Mouse (Mus musculus): ENCODE results near the gene Herc3. TPM values are rescaled to one million over a fixed set of nuclear protein-coding genes. Genes with fewer than 3 reads are reported as not detected.

The Herc3 gene
- total RNA-seq, 2 experiments from 2014 or later: 57.3 to 63.8 TPM

DNA sequence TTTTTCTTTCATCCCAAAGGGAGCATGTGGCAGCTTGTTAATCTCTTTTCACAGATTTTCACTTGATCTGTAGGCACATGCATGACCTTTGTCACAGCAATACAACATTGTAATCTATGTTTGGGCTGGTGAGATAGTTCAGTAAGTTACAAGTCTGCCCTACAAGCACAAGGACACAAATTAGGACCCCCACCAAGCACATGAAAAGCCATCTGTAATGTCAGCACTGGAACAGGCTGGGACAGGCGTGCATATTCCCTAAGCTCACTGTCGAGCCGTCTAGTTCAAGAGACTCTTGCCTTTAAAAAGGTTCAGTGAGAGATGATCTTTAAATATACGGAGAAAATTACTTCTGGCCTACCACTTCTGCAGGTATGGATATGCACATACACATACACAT, 28.3 kb downstream of the Herc3 start:
- no peak for DNase-seq

DNA sequence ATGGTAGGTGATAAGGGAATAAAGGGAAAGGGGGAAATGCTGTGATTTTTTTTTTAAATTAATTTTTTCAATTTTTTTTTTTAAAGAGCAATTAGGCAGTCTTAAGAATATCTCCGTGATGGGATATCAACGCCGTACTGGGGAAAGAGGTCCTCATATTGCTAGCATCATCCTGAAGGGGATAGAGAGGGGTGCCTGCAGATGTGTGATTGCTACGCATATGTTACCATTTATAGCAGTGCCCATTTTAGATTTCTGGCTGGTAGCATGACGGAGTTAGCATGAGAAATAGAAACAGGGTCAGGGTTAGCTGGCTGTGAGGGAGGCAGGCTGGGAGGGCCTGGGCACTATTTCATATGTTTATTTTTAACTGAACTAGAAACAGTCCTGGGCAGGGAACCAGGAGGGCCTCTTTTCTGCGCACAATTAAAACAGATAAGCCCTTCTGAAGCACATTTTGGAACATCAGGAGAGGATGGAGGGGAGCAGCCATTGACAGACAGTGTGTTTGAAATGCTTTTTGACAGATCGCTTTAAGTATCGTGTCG, 31.3 kb downstream of the Herc3 start:
- peak; percentile 68 to 82 for DNase-seq

DNA sequence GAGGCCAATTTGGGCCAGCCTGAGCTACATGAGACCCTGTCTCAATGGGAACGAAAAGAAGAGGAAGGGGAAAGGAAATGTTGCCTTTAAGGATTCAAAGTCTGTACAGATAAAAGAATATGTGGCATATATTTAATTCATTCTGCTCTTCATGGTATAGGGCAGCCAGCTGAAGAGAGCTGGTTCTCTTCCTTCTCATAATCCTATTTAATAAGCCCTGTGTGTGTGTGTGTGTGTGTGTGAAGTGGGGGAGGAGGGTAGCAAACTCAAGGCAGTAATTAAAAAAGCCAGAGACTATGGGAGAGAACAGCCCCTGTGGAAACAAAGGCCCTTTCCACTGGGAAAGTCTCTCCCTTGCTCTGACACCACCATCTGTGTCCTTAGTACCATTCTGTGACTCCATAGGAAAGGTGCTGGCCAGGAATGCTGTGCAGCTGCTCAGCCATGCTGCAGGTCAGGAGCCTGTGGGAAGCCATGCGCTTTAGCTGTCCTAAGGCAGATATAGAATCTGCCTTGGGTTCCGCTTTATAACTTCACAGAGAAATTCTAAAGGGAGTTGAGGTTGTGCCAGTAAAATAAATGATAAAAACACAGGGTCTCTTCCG, 32.5 kb downstream of the Herc3 start:
- no peak for DNase-seq

DNA sequence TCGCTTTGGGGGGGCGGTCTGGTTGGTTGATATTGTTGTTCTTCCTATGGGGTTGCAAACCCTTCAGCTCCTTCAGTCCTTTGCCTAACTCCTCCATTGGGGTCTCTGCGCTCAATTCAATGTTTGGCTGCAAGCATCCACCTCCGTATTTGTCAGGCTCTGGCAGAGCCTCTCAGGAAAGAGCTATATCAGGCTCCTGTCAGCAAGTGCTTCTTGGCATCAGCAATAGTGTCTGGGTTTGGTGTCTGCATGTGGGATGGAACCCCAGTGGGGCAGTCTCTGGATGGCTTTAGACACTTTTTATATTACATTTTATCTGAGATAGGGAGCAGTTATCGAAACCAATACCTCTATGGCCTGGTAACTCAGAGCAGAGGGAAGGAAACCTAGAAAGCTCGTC, 36.6 kb downstream of the Herc3 start:
- peak; percentile 25 to 43 for DNase-seq

DNA sequence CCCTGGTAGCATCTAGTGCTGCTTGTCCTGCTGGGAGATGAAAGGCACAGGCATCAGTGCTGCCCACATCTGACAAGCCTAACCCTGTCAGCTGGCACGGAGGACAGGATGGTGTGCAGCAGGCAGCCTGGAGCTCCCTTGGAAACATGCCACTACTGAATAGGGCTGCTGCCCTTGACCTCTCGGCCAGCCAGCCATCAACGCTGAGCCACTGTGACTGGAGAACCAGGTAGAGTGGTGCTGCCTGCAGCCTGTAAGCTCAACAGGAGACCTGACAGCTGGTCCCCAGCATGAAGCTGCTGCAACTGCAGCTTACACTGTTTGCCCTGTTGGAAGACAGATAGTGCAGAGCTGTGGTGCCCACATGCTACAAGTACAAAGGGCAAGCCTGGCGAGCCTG, 48.3 kb downstream of the Herc3 start:
- peak; percentile 42 to 73 for DNase-seq

DNA sequence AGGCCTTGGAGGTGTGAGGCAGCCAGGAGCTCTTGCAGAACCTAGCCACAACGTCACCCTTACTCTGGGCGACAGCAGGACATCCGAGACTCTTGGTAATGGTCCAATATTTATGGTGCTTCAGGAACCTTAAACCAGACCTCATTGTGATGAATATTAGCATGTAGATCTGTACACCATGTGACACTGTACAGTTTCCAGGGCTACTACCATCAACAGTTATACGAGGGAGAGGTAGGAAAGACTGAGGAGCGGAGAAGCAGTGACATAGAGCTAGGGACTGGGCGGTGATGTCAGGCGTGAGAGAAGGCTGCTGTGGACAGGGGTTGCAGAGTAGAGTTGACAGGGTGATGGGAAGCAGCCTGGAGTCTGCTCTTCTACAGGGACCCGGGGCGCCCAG, 48.7 kb downstream of the Herc3 start:
- no peak for DNase-seq

DNA sequence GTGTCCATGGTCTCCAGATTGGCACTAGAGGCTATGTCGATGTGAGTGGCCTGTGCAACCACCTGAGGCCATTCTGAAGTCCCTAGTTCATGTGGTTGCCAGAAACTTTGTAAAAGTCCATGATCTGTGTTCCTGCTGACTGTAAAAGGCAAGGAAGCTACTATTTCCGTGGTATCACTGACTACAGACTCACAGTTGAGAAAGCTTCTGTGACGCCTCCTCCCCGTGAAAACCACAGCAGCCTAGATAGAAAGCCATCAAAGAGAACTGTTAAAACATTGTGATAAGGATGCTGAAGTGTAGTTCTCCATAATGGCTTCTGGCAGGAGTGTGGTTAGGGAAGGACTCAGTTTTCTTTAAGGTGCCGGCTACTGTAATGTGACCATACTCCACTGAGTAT, 49.6 kb downstream of the Herc3 start:
- no peak for DNase-seq

DNA sequence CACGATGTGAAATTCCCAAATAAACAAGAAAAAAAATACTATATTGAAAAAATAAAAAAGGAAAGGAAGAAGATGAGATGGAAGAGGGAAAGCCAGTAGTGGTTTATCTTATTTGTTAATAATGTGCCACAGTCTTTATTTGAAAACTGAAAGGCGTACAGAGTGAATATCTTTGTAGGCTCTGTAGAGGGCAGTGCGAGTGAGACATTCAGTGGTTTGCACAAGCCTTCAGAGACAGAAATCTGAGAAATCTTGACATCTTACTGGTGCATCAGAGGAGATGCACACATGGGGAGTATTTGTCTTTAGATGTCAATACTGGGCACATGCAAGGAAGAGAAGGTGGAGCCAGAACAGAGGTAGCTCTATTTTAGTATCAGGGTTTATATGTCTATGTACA, 50.1 kb downstream of the Herc3 start:
- DNase-seq: no peak

DNA sequence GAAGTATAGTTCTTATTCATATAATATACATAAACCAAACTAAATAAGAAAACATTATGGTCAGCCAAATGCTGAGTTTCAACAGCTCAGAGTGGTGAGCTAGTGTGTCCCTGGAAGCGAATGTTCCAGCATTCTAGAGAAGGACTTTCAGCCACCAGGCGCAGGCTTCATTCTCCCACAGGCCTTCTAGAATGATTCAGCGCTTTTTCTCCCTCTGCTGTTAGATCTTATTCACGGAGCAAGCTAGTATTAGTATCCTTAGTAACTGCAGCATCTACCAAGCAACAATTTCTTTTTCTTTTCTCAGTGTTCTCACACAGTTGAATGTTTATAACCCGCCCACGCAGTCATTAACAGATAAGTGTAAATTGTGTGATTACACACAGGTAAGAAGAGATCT, 51.0 kb downstream of the Herc3 start:
- no peak for DNase-seq

DNA sequence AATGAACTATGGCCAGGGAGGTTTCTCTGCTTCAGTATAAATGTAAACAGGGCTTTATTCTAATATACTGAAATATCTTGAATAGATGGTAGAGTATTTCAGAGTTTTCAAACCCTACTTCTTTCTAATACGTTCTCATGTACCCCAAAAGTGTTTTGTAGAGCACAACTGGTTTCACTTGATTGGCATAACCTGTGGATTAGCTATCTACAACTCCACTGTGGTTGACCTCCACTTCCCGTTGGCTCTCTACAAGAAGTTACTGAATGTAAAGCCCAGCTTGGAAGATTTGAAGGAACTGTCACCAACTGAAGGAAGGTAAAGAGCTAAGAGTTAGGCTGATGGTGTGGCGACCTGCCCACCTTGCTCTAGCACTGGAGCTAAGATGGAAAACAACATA, 58.7 kb downstream of the Herc3 start:
- DNase-seq: no peak

DNA sequence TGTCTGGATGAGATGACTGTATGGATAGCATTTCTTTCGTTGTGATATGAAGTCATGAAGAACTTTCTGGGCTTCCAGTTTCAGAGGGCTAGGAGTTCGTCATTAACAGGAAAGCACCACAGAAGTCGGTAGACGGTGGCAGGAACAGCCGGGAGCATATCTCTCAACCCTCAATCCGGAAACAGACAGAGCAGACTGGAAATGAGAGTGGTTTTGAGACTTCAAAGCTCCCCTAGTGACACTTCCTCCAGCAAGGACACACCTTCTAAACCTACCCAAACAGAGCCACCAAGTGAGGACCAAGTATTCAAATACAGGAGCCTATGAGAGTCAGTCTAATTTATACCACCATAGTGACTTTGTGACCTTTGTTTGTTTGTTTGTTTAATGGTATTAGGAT, 62.0 kb downstream of the Herc3 start:
- no peak for DNase-seq

DNA sequence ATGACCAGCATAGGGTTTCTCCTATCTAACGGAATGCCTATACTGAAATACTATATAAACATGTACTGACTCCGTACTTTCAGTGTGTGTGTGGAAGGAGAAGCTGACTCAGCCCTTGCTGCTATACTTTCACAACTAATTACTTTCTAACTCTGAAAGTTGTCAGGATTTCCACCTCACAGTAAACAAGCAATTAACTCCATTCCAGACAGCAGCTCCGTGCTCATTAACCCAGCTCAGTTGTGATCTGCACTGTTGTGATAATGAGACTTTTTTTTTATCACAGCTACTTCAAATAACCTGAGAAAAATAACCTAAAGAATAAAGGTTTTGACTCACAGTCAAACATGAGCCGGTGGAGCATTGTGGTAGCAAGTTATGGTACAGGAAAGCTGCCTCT, 63.7 kb downstream of the Herc3 start:
- no peak for DNase-seq

DNA sequence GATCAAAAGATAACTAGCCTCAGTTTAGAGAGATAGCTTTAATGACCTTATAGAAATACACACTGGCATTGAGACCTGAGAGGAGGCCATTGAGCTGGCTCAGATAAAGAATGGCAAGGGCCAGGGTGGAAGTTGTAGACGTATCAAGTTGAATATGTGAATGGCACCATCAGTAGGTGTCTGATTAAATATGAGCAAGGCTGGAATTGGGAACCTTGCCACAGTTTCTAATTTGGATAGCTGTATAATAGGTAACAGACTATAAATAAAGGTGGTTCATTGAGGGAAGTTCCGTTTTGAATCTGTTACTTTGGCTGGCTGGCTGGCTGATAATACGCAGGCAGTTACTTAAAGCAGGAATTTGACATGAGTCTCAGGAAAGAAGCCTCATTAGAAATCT, 65.4 kb downstream of the Herc3 start:
- peak; percentile 42 to 65 for DNase-seq

DNA sequence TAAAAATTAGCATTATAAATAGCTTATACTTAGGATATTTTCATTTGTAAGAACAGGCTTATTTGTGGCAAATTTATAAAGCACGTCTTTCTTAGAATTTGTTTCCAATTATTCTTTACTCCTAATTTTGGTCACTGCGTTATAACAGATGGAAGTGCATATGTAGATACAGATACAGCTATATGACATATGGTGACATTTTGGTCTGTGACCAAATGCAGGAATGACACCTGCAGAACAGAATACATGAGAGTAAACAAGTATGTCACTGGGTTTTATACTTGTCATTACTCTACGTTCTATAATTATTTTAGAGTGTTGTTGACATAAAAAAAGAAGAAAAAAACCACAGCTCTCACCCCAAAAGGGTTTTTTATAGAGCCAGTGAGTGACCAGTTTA, 67.8 kb downstream of the Herc3 start:
- DNase-seq: no peak

DNA sequence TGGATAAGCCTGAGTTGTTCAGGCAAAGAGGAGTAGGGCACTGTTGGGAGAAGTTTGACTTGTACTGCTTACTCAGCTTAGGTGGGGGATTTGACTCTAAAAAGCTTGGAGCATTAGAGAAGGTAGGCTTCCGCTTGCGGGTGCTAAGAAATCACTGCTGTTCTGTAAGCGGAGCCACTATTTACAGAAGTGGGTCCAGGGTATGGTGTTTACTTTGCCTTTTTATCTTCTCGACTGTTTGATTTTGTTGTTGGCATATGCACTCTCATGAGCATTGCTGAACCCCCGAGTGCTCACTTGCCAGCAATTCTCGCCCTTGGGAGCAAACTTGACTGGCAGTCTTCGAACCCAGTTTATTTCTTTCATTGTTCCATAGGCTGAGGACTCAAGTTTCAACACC, 69.3 kb downstream of the Herc3 start:
- no peak for DNase-seq

DNA sequence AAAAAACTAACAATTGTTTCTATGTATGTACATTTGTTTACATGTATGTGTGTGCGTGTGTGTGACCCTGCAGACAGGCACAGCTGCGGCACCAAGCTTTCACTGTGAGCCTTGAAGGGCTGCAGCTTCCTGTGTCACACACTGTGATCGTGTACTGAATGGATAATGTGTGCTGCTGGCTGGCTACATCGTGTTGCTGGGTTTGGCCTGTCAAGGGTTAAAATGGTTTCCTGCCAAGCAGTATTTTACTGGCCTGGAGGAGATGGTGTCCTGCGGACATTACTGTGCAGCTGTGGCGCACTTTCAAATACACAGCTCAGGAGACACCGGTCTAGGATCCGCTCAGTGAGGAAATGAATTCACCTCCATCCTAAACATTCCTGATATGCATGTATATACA, 71.9 kb downstream of the Herc3 start:
- no peak for DNase-seq

DNA sequence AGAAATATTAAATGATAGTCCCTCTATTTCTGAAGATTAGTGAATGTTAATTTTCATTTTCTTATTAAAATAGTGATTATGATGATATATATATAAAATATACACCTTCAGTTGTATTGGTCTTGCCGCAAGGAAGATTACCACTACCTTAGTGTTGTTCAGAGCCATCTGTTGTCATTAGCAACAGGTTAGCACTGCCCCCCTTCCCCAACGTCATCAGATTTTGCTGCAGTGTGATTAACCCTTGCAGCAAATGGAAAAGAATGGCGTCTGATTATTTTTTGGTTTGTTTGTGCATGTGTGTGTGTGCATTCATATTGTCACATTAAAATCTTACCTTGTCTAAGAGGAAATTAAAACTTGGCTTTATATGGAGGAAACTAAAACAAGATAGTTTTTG, 73.3 kb downstream of the Herc3 start:
- DNase-seq: no peak

DNA sequence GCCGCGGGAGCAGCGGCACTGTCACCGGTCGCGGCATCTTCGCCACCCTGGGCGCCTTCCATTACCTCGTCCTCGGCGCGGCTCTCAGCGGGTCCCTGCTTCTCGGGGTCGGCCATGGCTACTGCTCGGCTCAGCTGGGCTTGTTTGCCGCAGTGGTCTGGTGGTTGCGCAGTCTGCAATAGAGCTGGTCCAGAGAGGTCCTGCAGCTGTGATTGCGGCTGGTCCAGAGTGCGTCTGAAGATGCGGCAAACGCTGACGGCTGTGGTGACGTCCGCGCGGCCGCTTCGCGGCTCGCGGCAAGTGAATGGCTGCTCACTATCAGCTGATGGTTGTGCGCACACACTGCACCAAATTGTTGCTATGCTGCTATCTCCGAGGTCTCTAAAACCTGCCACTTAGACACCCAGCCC, 75.6 kb downstream of the Herc3 start, which contains the start of gene Nap1l5:
Nap1l5 (minus strand) TSS at position 225 of the 410 bp plus-strand sequence.
- DNase-seq: peak in 1 of 2 experiments; percentile 38

DNA sequence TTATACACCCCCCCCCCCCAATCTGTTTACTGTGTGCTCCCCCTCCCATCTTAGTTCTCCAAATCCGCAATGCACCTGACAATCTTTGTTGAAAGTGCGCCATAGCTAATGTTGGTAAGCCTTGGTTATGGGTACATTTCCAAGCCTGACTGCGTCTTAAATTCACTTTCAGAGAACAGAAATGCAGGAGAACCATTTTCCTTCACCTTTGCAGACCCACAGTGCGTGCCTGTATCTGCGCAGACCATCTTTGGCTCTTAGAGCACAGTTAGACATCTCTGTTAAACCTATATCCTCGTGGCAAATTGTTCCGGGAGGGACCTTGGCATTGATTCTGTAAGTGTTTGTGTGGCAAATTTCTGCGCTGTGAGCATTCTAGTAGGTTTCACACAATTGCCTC, 76.1 kb downstream of the Herc3 start:
- no peak for DNase-seq

DNA sequence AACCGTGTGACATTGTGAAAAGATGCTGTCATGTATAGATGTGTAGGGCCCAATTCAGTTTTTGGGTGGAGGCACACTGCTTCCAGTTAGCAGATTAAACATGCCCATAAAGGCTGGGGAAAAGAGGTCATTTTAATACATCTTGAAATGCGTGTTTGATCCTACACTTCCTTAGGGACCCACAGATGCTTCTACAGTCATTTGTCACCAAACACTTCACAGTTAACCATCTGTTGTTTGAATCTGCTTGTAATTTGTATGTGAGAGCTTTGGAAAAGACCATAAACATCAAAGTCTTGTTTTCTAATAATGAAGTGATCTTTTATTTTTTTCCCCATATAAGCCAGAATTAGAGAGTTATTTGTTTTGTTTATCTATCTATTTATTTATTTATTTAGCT, 76.5 kb downstream of the Herc3 start:
- no peak for DNase-seq

DNA sequence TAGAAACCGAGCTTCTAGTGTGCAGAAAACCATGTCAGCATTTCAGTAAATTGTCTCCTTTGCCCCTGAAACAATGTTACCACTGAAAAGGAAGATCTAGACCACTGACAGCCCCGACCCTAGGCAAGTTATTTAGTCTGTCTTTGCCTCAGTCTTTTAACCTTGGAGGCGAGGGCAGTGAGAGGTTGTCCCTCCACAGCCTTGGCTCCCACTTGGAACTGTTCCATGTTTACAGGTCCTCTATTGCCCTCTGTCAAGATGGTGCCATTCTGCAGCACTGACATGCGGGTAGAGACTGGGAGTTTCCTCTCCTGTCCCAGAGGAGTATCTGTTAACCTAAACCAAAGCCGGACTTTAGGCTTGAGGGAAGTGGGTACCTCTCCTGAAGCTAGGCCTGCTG, 81.6 kb downstream of the Herc3 start:
- DNase-seq: no peak

DNA sequence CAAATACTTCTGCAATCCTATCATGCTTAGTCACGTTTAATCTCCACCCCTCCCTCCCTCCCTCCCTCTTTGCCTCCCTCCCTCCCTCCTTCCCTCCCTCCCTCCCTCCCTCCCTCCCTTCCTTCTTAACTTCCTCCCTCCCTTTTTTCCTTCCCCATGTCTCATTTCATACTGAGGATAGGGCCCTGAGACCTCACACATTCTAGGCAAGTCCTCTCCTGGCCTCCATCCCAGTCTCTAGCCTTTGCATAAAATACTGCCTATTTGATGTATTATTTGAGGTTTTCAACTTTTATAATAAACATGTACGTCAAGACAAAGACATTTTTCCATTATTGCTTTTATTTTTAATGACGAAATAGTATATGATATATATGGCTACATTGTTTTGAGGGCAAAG, 82.3 kb downstream of the Herc3 start:
- DNase-seq: no peak

DNA sequence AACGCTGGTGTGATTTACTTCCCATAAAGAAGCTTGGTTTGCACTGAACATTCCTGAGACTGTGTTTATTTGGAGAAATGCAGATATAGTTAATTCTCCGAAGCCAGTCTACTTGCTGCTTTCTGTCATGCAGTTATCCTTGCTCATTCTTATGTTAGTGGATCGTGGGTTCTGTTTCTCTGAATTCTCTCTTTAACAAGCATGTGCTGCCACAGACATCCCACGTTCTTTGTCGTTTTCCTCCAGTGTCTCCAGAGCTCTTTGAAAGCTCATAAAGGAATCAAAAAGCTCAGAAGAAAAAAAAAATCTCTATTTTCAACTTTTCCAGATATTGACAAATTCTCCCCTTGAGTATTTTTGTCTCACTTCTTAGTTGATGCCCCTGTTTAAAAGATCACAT, 82.7 kb downstream of the Herc3 start:
- DNase-seq: no peak

DNA sequence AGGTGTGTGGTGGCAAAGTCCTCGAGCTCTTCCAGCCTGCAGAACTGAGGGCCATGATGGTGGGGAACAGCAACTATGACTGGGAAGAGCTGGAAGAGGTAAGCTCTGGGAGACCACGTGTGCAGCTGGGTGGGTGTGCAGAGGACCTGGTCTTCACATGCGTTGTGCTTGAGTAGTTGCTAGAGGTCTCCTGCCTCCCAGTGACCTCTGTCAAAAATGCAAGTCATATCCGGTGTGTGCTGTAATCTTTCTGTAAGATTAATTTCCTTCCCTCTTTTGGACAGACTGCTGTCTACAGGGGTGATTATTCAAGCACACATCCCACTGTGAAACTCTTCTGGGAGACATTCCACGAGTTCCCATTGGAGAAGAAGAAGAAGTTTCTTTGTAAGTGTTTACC, 85.2 kb downstream of the Herc3 start:
- DNase-seq: no peak

DNA sequence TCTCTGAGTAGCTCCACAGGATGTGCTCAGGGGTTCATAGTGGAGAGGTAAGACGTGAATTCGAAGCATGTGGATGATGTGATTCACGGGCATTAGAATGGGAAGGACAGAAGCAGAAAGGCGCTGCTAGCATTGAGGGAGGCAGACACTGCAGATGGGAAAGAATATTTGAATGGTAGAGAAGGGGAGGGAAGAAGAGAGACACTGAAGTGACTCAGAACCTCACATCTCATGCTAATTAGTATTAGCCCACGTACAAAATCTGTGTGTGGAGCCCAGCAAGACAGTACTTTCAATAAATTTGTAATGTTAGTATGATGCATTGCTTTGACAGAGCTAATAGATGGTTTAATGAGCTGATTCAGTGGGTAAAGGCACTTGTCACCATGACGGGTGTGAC, 89.5 kb downstream of the Herc3 start:
- no peak for DNase-seq
